Mouse (Mus musculus) embryonic facial prominence, embryonic 15.5 days (tissue): ENCODE data around the gene Ptprn2. TPM values are rescaled to one million over a fixed set of nuclear protein-coding genes. Genes with fewer than 3 reads are reported as not detected.
A peak's percentile ranks its signal among the peaks of the same experiment; 100 is the strongest.

Experiments
- ATAC-seq: fragments of 200-750 bp; cut with Nextera tagmentation; 2 replicates; pipeline ENCODE4 v1.8.0; 2017; ENCODE audit warnings: low read depth, moderate TSS enrichment; ENCODE audit not compliant: insufficient number of reproducible peaks, low FRiP score, low TSS enrichment
- H3K27ac ChIP-seq: fragments of 300-500 bp; sonication (generic); replicated peaks from 2 replicates; pipeline ENCODE4 v1.5.1; 2015; ENCODE audit warnings: mild to moderate bottlenecking, inconsistent platforms
- H3K27me3 ChIP-seq: fragments of 300-500 bp; sonication (generic); 2 replicates; pipeline ENCODE4 v1.6.1; 2015; ENCODE audit warnings: inconsistent platforms
- H3K36me3 ChIP-seq: fragments of 300-500 bp; sonication (generic); 2 replicates; pipeline ENCODE4 v1.6.1; 2015; ENCODE audit warnings: mild to moderate bottlenecking, inconsistent platforms
- H3K4me1 ChIP-seq: fragments of 300-500 bp; sonication (generic); 2 replicates; pipeline ENCODE4 v1.6.1; 2015; ENCODE audit warnings: inconsistent platforms
- H3K4me2 ChIP-seq: fragments of 300-500 bp; sonication (generic); replicated peaks from 2 replicates; pipeline ENCODE4 v1.6.1; 2015; ENCODE audit warnings: mild to moderate bottlenecking, inconsistent platforms
- H3K4me3 ChIP-seq: fragments of 300-500 bp; sonication (generic); replicated peaks from 2 replicates; pipeline ENCODE4 v1.5.1; 2015; ENCODE audit warnings: mild to moderate bottlenecking, inconsistent platforms
- H3K9ac ChIP-seq: fragments of 300-500 bp; sonication (generic); 2 replicates; pipeline ENCODE4 v1.6.1; 2015; ENCODE audit warnings: inconsistent platforms
- H3K9me3 ChIP-seq: fragments of 300-500 bp; sonication (generic); replicated peaks from 2 replicates; pipeline ENCODE4 v1.6.1; 2016; ENCODE audit warnings: inconsistent platforms
- WGBS: fragments of 180-500 bp; shearing (Covaris S2); methylation state at CpG from one replicate; pipeline ENCODE4 v1.1.7; 2015; 5-methylcytosine and 5-hydroxymethylcytosine counted together
- polyA plus RNA-seq: library from polyadenylated mRNA; unstranded; fragments of >200 nt; fragmentation: Nextera tagmentation; extraction: Ambion mirVana; gene quantifications from 2 replicates; pipeline ENCODE4 v1.2.1, GENCODE M21; 2015

Gene Ptprn2
- polyA plus RNA-seq, 1 experiment from 2014 or later = 0.12 TPM

- H3K36me3 ChIP-seq = no peaks in the 10 kb centered on the region
- H3K9ac ChIP-seq = no peak overlapping the region
- no peak overlapping the region for H3K27ac ChIP-seq
- H3K27me3 ChIP-seq = no peaks in the 10 kb centered on the region
- no peaks in the 10 kb centered on the region for H3K4me1 ChIP-seq
- H3K4me3 ChIP-seq = no peak overlapping the region
- H3K9me3 ChIP-seq = no peaks in the 10 kb centered on the region
- no peak overlapping the region for H3K4me2 ChIP-seq
- ATAC-seq = no peak
- WGBS = 58% methylated on average over 2 of the region's 2 CpGs
These were observed 594.2 kb downstream of the Ptprn2 start for GRCm38 (mm10) chr12:117079724-117080123.

GRCm38 (mm10) chr12:117083856-117084701 is 598.6 kb downstream of the Ptprn2 start:
- Histone ChIP-seq H3K4me2 (no peak overlapping the region), H3K4me3 (no peak overlapping the region), H3K27me3 (no peaks in the 10 kb centered on the region), H3K27ac (no peak overlapping the region), H3K9me3 (no peaks in the 10 kb centered on the region), H3K4me1 (peaks cover 4% of the 10 kb centered on the region; the same call in 1 of the 2 replicates), H3K36me3 (no peaks in the 10 kb centered on the region), H3K9ac (no peak overlapping the region)
- ATAC-seq = no peak
- WGBS = 63% methylated on average over 3 of the region's 3 CpGs

- no peak overlapping the region for H3K4me3 ChIP-seq
- no peaks in the 10 kb centered on the region for H3K9me3 ChIP-seq
- H3K27me3 ChIP-seq = no peaks in the 10 kb centered on the region
- H3K36me3 ChIP-seq = no peaks in the 10 kb centered on the region
- no peak overlapping the region for H3K4me2 ChIP-seq
- no peak overlapping the region for H3K27ac ChIP-seq
- peaks cover 4% of the 10 kb centered on the region; the same call in 1 of the 2 replicates for H3K4me1 ChIP-seq
- no peak for ATAC-seq
- no peak overlapping the region for H3K9ac ChIP-seq
- WGBS = 43% methylated on average over 5 of the region's 5 CpGs
These were observed 599.3 kb downstream of the Ptprn2 start for GRCm38 (mm10) chr12:117084702-117085409.

- Histone ChIP-seq H3K36me3 (no peaks in the 10 kb centered on the region), H3K27me3 (no peaks in the 10 kb centered on the region), H3K4me2 (no peak overlapping the region), H3K9ac (no peak overlapping the region), H3K9me3 (no peaks in the 10 kb centered on the region), H3K4me3 (no peak overlapping the region), H3K4me1 (peaks cover 4% of the 10 kb centered on the region; the same call in 1 of the 2 replicates), H3K27ac (no peak overlapping the region)
- ATAC-seq = no peak
- WGBS = 50% methylated on average over 1 of the region's 1 CpGs
These were observed 600.3 kb downstream of the Ptprn2 start for GRCm38 (mm10) chr12:117085661-117086335.

- Histone ChIP-seq H3K27ac (no peak overlapping the region), H3K4me2 (no peak overlapping the region), H3K4me3 (no peak overlapping the region), H3K36me3 (no peaks in the 10 kb centered on the region), H3K4me1 (no peaks in the 10 kb centered on the region), H3K9me3 (no peaks in the 10 kb centered on the region), H3K27me3 (no peaks in the 10 kb centered on the region), H3K9ac (no peak overlapping the region)
- 85% methylated on average over 4 of the region's 4 CpGs for WGBS
- no peak for ATAC-seq
These were observed 607.0 kb downstream of the Ptprn2 start for GRCm38 (mm10) chr12:117092345-117093107.

GRCm38 (mm10) chr12:117095941-117096340 is 610.4 kb downstream of the Ptprn2 start:
- Histone ChIP-seq H3K4me2 (no peak overlapping the region), H3K27me3 (no peaks in the 10 kb centered on the region), H3K27ac (no peak overlapping the region), H3K4me1 (no peaks in the 10 kb centered on the region), H3K4me3 (no peak overlapping the region), H3K9me3 (no peaks in the 10 kb centered on the region), H3K36me3 (no peaks in the 10 kb centered on the region), H3K9ac (no peak overlapping the region)
- no peak for ATAC-seq
- WGBS = 74% methylated on average over 6 of the region's 6 CpGs

GRCm38 (mm10) chr12:117098295-117098694 is 612.8 kb downstream of the Ptprn2 start:
- no peaks in the 10 kb centered on the region for H3K4me1 ChIP-seq

GRCm38 (mm10) chr12:117106696-117107095 is 621.2 kb downstream of the Ptprn2 start:
- H3K9me3 ChIP-seq = no peaks in the 10 kb centered on the region
- H3K27me3 ChIP-seq = no peaks in the 10 kb centered on the region
- WGBS = 31% methylated on average over 4 of the region's 4 CpGs
- no peak overlapping the region for H3K4me3 ChIP-seq
- 0 out of 2 replicates have a peak overlapping the region, but pooled peaks have one; percentile 3 for H3K4me2 ChIP-seq
- no peaks in the 10 kb centered on the region for H3K36me3 ChIP-seq
- H3K9ac ChIP-seq = no peak overlapping the region
- ATAC-seq = no peak
- no peak overlapping the region for H3K27ac ChIP-seq
- no peaks in the 10 kb centered on the region for H3K4me1 ChIP-seq

More at GRCm38 (mm10) chr12:117098295-117098694, 612.8 kb downstream of the Ptprn2 start:
- no peaks in the 10 kb centered on the region for H3K9me3 ChIP-seq
- no peak overlapping the region for H3K4me3 ChIP-seq
- no peak for ATAC-seq
- no peaks in the 10 kb centered on the region for H3K36me3 ChIP-seq
- no peak overlapping the region for H3K27ac ChIP-seq
- no peaks in the 10 kb centered on the region for H3K27me3 ChIP-seq
- H3K4me2 ChIP-seq = no peak overlapping the region
- no peak overlapping the region for H3K9ac ChIP-seq

- WGBS = 22% methylated on average over 16 of the region's 16 CpGs
- H3K27me3 ChIP-seq = no peaks in the 10 kb centered on the region
- 0 out of 2 replicates have a peak, but pooled peaks have one; percentile 29 for ATAC-seq
- H3K9me3 ChIP-seq = no peaks in the 10 kb centered on the region
- H3K4me3 ChIP-seq = no peak overlapping the region
- no peak overlapping the region for H3K27ac ChIP-seq
- no peaks in the 10 kb centered on the region for H3K4me1 ChIP-seq
- 0 out of 2 replicates have a peak overlapping the region, but pooled peaks have one; percentile 3 for H3K4me2 ChIP-seq
- no peak overlapping the region for H3K9ac ChIP-seq
- H3K36me3 ChIP-seq = no peaks in the 10 kb centered on the region
These were observed 621.7 kb downstream of the Ptprn2 start for GRCm38 (mm10) chr12:117107143-117107616.

- H3K4me2 ChIP-seq = no peak overlapping the region
- WGBS = 64% methylated on average over 10 of the region's 10 CpGs
- H3K27me3 ChIP-seq = no peaks in the 10 kb centered on the region
- ATAC-seq = no peak
- no peaks in the 10 kb centered on the region for H3K9me3 ChIP-seq
- no peak overlapping the region for H3K9ac ChIP-seq
- H3K27ac ChIP-seq = no peak overlapping the region
- H3K4me1 ChIP-seq = no peaks in the 10 kb centered on the region
- no peak overlapping the region for H3K4me3 ChIP-seq
- H3K36me3 ChIP-seq = no peaks in the 10 kb centered on the region
These were observed 629.8 kb downstream of the Ptprn2 start for GRCm38 (mm10) chr12:117115254-117115865.
